Mouse (Mus musculus) liver, adult (tissue): ENCODE results near the gene Ccdc117.

Source experiments
- GATA4 ChIP-seq: IDR thresholded peaks from 2 replicates; pipeline ENCODE4 v1.6.1; 2014; ENCODE audit warnings: mild to moderate bottlenecking, low read length; ENCODE audit not compliant: insufficient replicate concordance

Ccdc117 gene

DNA sequence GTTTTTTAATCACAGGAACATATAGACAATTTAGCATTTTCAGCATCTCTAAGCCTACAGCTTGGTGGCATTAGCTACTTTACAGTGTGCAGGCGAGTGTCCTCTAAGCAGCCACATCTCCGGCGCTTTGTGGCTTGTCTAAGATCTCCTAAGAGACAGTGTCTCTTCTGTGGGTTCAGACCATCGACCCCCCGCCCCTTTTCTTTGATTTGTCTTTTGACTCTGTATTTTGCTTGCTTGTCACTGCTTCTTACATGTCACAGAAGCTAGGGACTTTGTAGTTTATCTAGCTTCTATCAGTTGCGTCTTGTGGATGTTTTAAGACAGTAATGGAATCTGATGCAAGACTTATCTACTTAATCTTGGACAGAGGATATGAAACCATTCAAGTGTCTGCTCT lies 24.6 kb downstream of the Ccdc117 start:
- no peak for TF ChIP-seq GATA4

DNA sequence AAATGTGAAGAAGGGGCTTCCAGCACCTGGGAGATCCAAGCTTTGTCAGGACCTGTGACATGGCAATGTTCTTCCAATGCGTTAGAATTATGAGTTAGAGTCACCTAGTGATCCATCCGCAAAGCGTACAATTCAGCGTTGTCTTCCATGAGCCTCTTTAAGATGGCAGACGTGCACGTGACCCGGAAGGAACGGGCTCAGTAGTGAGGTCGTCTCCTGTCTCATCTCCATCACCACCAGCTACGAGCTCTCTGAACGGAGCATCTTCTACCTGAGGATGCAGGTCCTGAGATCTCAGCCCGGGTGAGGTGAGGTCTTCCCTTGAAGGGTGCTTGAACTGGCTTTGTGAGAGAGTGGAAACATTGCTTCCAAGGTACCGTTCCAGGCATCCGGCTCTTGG lies 25.4 kb downstream of the Ccdc117 start:
- TF ChIP-seq GATA4, result no peak

DNA sequence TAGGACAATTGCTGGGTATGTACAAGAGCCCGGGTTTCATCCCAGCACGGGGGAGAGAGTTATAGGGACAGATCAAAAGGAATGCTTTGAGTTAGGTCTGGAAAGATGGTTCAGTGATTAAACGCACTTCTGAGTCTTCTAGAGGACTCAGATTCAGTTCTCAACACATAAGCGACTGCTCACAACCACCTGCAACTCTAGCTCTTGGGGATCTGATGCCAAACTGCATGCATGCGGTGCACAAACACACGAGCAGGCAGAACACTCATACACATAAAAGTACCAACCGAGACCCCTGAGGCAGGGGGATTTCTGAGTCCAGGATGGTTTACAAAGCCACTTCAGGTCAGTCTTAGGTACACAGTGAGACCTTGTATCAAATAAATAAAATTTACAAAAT lies 25.8 kb downstream of the Ccdc117 start:
- TF ChIP-seq GATA4, result no peak

DNA sequence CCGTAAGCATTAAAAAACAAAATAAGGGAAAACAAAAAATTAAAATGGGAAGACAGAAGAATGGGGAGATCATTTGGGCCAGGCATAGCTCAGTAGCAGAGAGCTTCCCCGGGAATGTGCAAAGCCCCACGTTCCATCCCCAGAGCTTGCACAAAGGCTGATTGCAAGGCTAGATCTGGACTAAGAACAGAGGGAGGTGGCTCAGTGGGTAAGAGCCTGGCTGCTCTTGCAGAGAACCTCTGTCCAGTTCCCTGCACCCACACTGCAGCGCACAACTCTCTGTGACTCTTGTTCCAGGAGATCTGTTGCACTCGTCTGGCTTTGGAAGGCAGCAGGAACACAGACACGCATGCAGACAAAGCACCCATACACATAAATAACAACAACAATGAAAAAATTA lies 26.3 kb downstream of the Ccdc117 start:
- TF ChIP-seq GATA4, result no peak

DNA sequence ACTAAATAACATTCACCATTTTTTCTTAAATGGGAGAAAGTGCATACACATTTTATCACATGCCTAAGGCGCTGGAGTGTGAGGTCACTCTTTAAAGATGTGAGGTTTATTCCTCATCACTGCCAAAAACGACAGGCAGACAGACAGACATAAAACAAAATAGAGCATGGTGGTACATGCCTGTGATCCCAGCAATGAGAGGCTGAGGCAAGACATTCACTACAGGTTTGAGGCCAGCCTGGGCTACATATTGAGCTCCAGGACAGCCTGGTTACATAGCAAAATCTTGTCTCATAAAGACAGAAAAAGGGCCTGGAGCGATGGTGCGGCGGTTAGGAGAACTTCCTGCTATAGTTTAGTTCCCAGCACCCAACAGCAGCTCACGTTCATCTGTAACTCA lies 26.8 kb downstream of the Ccdc117 start:
- TF ChIP-seq GATA4, result no peak

DNA sequence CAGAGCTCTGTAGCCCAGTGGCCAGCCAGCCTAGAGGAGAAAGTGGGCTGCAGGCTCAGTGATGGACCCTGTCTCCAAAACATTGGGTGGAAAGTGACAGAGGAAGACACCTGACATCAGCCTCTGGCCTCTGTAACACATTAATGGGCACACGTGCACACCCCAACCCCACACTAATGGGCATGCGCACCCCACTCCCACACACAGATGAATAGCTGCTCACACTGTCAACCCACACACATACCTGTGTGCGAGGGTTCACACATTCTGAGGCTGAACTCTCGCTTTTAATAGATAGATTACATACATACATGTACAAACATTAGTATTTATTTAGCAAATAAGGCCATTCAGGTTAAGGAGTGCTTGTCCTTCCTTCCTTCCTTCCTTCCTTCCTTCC lies 27.9 kb downstream of the Ccdc117 start:
- no peak for TF ChIP-seq GATA4

DNA sequence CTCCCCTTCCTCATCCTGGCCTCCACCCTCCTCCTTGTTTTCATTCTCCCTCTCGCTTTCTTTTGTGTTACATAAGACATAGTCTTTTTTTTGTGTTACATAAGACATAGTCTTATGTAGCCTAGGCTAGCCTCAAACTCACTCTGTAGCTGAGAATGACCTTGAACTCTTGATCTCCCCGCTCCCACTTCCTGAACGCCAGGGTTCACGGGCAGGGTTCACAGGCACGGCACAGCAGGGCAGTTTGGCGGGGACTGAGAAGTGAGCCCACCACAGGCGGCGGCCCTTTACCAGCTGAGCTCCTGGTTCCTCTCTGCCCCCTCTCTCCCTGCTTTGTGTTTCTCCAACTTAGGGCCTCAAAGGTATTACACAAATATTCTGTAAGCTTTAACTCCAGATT lies 29.0 kb downstream of the Ccdc117 start:
- TF ChIP-seq GATA4, result no peak

DNA sequence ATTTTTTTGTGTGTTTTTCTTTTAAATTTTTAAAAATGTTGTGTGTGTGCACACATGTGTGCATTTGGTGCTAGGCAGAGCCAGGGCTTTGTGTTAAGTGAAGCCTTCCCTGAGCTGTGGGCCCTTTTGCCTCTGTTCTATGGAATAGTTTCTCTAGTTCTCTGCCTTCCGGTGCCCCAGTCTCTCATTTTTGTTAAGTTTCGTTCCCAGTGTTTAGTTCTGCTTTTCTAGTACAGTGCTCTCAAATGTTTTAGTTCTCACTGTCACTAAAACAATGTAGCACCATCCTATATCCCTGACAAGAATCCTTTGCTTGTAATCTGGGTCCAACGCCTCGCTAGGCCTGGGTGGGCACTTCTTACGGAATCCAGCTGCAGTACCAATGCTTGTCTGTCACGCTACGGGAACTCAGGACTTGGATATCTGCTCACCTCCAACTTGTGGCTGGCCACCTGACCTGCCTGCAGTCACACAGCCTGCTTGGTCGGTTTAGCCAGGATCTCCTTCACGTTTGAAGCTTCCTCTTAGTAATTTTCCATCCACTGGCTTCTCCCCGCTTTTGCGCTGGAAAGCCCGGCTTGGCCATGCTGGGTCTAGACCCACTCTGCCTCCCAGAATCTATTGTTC lies 29.8 kb downstream of the Ccdc117 start:
- no peak for TF ChIP-seq GATA4

DNA sequence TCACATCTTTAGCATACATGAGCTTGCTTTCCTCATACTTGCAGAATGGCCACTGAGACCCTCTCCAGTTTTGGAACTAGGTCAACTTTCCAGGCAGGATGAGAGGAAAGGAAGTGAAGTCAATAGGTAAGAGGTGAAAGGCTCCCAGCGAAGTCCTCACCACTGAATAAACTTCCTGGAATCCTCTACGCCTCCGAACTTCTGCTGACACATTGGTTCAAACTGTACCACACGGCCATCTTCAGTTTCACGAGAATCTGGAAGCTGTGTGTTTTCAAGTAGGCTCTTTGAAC lies 31.9 kb downstream of the Ccdc117 start:
- no peak for TF ChIP-seq GATA4

DNA sequence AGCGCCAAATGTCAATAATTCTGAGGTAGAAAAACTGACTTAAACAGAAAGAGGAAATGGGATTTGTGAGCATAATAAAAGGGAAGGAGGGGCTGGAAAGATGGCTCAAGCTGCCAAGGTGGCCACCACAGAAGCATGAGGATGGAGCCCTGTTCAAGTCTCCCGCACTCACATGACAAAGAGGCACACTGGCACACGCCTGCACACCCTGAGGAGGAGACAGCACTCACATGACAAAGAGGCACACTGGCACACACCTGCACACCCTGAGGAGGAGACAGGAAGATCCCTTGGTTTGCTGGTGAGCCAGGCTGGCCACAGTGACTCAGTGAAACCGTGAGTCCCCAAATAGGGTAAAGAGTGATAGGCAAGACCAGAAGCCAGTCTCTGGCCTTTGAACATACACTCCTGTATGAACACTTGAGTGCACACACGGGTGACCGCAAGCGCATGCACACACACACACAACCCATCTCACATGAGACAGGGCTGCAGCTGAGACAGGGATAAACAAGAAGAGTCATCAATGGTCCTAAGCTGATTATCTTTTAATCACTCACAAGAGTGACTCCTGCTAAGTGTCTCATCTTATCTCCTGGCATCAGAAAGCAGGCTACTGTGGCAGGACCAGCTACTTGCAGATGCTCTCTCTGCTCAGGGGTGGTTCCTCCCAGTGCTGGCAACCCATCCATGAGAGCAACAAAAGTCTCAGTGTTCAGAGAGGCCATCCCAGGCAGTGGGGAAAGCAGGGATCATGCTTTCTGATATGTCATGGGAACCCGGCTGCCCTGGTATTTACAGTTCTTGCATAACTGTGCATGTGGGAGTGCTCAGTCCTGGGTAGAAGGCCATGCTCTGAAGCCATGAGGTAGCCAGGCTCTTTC lies 32.5 kb downstream of the Ccdc117 start:
- TF ChIP-seq GATA4, result no peak

DNA sequence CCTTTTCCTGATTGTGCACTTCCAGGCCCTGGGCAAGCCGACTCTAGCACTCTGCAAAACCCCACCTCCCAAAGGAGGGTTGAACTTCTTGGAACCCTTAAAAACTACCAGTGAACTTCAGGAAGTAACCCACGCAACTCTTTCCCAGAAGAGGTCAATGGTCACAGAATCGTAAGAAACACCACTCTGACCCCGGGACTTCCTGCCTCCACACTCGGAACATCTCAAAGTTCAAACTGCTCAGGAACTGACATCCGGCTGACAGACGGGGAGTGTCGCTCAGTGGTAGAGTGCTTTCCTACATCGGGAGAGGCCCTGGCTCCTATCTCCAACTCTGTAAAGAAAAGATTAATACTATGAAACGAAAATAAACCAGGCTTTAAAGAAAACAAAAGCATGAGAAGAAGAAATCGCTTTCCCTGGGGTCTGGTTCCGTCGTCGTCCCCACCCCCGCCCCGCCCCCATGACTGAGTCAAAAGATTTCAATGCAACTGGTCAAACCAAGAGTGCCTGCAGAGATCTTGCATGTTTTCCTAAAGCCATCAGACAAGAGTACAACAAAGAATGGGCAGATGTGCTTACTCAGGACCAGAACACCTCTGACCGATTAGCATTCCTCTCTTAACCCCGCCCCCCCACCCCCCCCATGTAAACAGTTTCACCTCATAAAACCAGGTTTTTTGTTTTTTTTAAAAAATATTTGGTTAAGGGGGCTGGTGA lies 36.0 kb downstream of the Ccdc117 start:
- peak; percentile 79 for TF ChIP-seq GATA4

DNA sequence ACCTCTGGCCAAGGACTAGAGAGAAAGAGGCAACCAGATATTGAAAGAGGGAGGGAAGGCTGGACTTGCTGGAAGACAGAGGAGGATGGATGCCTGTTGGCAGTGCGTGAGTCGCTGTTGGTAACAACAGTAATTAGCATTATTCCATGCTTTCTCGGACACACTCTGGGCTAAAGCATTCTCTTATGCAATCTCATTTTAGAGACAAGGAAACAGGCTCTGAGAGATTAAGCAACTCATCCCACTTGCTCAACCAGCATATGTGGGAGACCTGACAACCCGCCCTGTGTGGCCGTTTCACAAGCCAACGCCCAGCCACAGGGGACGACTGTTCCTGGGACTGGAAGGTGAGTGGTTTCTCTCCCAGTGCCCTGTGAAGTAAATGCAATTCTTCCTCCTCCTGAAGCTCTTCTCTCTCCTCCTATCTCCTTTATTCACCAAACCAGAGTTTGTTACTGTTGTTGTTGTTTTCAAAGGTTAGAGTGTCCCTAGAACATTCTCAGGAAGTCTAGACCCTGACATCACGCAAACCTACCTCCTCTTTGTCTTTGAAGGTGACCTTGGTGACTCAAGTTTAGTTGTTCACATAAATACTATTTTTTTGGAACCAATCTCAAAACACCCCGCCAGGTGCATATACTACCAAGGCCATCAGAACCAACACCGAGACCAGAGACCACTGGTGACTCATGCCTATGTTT lies 39.5 kb downstream of the Ccdc117 start:
- TF ChIP-seq GATA4, result no peak

DNA sequence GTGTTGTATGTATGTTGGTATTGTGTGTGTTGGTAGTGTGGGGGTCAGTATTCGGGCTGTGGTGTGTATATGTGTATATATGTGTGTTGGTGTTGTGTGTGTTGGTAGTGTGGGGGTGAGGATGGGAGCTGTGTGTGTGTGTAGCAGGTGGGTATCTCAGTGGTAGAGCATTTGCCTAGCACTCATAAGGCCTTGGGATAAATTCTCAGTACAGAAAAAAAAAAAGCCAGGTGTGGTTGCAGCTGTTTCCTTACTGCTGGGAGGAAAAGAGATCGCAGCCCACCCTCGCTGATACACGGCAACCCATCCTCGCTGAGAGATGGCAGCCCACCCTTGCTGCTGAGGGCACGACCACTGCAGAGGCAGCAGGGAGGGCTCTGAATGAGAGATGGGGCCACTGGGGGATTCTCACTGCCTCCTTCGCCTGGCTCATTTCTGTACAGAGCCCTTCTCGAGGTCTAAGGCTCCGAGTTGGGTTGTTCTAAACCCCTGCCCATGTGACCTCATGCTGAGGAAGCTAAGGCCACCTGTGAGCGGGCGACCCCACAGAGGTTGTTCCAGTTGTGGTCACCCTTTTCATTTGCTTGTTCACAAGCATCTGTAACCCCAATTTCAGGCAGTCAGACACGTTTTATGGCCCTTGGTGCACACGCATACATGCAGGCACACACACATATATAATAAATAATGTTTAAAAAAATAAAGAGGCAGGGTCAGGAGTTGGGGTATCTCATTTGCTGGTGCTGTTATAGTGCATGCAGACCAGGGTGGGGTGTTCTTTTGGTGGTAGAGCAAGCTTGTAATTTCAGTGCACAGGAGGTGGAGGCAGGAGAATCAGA lies 40.9 kb downstream of the Ccdc117 start:
- TF ChIP-seq GATA4, result no peak

DNA sequence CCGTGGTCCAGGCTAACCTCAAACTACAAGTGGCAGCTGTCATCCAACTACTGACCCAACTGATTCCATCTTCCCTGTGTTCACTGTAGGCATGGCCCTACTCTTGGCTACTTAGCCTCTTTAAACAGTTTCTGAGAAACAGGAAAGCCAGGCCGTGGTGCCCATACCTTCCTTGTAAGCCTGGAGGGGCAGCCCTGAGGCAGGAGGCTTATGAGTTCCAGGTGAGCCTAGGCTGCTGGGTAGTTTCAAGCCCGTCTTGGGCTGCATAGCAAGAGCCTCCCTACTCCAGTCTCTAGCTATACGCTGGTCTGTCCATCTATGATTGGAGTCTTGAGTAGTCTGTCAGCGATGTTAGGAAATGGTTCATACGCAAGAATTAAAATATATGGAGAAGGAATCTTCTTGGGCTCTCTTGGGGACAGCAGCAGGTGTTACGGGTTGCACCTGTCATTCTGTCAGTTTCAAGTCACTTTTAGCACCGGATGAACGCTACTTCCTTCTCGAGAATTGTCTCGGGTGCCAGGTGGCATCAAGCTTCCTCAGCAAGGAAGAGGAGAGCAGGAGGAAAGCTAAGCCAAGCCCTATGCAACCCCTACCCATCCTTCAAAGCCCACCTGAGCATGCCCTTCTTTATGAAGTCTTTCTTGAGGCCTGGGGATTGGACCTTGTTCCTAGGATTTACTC lies 41.9 kb downstream of the Ccdc117 start:
- no peak for TF ChIP-seq GATA4
